Mouse (Mus musculus): ENCODE data around the gene Neurog3. TPM values are rescaled to one million over a fixed set of nuclear protein-coding genes. Genes with fewer than 3 reads are reported as not detected.

Gene Neurog3
- polyA plus RNA-seq, 1 experiment from 2014 or later, result not detected

DNA sequence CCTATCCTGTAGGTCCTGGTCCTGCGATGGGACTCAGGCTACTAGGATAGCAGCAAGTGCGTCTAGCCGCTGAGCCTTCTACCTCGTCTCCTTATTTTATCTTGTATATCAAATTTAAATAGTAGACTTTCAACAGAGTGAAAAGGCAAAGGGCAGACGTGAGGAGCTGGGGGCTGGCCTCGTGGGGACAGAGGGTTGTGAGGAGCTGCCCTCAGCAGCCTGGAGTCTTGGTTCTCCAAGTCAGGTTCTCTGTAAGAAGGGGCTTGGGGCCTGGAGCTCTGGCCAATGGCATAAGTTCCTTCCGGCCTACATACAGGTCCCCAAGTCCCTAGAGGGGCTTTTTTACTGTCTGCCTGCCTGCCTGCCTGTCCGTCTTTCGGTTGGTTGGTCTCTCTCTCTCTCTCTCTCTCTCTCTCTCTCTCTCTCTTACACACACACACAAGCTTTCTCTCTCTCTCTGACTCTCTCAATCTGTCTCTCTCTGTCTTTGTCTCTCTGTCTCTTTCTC lies 41.1 kb downstream of the Neurog3 start:
- TF ChIP-seq CTCF (IDR thresholded peaks at IDR 0.05; ENCODE audit: low read depth), result no peak
- ATAC-seq (ENCODE audit: insufficient read depth) (no peak), DNase-seq (no peak)

DNA sequence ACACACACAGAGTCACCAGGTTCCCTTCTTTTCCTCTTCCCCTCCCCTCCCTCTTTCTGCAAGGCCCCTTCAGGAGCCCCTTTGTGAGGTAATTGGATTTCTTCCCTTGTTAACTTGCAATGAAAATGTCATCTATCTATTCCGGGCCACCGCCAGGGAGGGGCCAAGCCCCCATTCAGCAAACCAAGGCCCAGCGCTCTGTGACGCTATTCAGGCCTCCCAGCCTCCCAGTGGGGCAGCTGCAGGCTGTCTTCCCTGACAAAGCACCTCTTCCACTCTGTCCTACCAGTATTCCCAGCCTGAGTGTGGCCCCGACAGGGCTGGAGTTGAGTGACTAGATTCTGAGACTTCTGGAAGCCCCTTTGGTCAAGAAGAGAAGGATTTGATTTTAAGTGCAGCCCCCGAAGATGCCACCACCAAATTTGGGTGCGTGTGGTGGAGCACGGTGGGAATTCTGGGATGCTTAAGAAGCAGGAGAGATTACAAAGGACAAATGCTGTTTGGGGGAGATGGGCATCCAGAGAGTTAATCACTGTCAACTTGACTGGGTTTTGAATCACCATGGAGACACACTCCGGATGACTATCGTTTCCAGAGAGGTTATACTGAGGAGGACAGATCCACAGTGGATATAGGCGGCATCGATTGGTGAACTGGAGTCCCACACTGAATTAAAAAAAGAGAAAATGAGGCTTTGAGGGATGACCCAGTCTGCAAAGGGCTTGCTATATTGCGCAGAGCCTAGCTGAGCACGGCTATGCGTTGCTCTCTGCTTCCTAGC lies 41.8 kb downstream of the Neurog3 start:
- DNase-seq (no peak), ATAC-seq (ENCODE audit: insufficient read depth) (no peak)
- 51% methylated on average over 15 of the region's 15 CpGs for WGBS

More for the DNA sequence above, 41.1 kb downstream of the Neurog3 start:
- H3K4me1 ChIP-seq (ENCODE audit: insufficient read depth), result no peaks in the 10 kb centered on the region
- H3K9me3 ChIP-seq (ENCODE audit: low read depth, low read length), result no peaks in the 10 kb centered on the region
- H3K4me3 ChIP-seq (ENCODE audit: low read depth, low read length), result no peak overlapping the region
- H3K4me2 ChIP-seq, result no peak overlapping the region
- H3K27ac ChIP-seq (ENCODE audit: low read depth), result no peak overlapping the region
- no peaks in the 10 kb centered on the region for H3K36me3 ChIP-seq (ENCODE audit: insufficient read depth)
- 36% methylated on average over 9 of the region's 9 CpGs for WGBS
- no peak overlapping the region for H3K9ac ChIP-seq
- no peaks in the 10 kb centered on the region for H3K27me3 ChIP-seq (ENCODE audit: insufficient read depth, low read length)

DNA sequence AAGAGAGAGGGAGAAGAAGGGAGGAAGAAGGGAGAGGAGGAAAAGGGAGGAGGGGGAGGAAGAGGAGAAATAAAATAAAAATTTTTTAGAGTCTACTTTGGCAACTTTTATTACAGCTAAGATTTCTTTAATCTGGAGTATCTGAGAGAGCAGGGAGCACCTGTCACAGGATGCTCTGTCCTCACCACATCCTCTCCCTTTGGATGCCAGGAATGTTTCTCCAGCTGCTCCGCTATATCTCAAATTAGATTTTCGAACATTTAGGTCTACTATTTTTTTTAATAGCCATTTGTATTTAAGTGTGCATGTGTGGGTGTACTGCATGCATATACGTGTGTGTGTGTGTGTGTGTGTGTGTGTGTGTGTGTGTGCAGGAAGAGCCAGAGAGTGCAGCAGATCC lies 47.1 kb downstream of the Neurog3 start:
- Histone ChIP-seq H3K9ac (no peak overlapping the region), H3K27me3 (ENCODE audit: insufficient read depth, low read length) (no peaks in the 10 kb centered on the region), H3K4me3 (ENCODE audit: low read depth, low read length) (no peak overlapping the region), H3K4me1 (ENCODE audit: insufficient read depth) (no peaks in the 10 kb centered on the region), H3K4me2 (no peak overlapping the region), H3K9me3 (ENCODE audit: low read depth, low read length) (no peaks in the 10 kb centered on the region), H3K27ac (ENCODE audit: low read depth) (no peak overlapping the region), H3K36me3 (ENCODE audit: insufficient read depth) (no peaks in the 10 kb centered on the region)
- no peak for DNase-seq
- TF ChIP-seq CTCF (IDR thresholded peaks at IDR 0.05; ENCODE audit: low read depth), result no peak
- 81% methylated on average over 3 of the region's 3 CpGs for WGBS
- no peak for ATAC-seq (ENCODE audit: insufficient read depth)

More for the DNA sequence above, 41.8 kb downstream of the Neurog3 start:
- Histone ChIP-seq H3K27me3 (ENCODE audit: insufficient read depth, low read length) (no peaks in the 10 kb centered on the region), H3K4me2 (no peak overlapping the region), H3K9me3 (ENCODE audit: low read depth, low read length) (no peaks in the 10 kb centered on the region), H3K36me3 (ENCODE audit: insufficient read depth) (no peaks in the 10 kb centered on the region), H3K9ac (no peak overlapping the region), H3K4me3 (ENCODE audit: low read depth, low read length) (no peak overlapping the region), H3K4me1 (ENCODE audit: insufficient read depth) (no peaks in the 10 kb centered on the region), H3K27ac (ENCODE audit: low read depth) (no peak overlapping the region)
- no peak for TF ChIP-seq CTCF (IDR thresholded peaks at IDR 0.05; ENCODE audit: low read depth)

DNA sequence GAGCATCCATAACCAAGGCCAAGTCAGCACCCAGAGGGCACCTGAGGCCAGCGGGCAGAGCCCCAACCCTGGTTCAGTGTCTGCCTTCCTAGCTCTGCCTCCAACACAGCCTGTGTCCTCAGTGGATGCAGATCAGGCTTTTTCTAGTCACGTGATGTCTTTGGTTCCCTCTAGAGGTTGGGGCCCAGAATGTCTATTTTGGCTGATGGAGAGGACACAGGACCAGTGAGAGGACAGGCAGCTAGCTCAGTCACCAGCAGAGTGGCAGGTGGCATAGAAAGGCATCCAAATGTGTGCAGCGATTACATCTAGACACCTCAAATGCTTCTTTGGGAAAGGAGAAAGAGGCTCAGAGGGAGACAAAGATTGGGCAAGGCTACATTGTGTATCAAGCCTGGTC lies 48.8 kb downstream of the Neurog3 start:
- Histone ChIP-seq H3K27ac (ENCODE audit: low read depth) (no peak overlapping the region), H3K4me3 (ENCODE audit: low read depth, low read length) (no peak overlapping the region), H3K36me3 (ENCODE audit: insufficient read depth) (no peaks in the 10 kb centered on the region), H3K4me1 (ENCODE audit: insufficient read depth) (no peaks in the 10 kb centered on the region), H3K4me2 (no peak overlapping the region), H3K9ac (no peak overlapping the region), H3K9me3 (ENCODE audit: low read depth, low read length) (no peaks in the 10 kb centered on the region), H3K27me3 (ENCODE audit: insufficient read depth, low read length) (no peaks in the 10 kb centered on the region)
- no peak for DNase-seq
- no peak; the same call in 1 of the 2 replicates for TF ChIP-seq CTCF (IDR thresholded peaks at IDR 0.05; ENCODE audit: low read depth)
- ATAC-seq (ENCODE audit: insufficient read depth), result 0 out of 2 replicates have a peak, but pooled peaks have one; percentile 30
- 54% methylated on average over 3 of the region's 3 CpGs for WGBS

DNA sequence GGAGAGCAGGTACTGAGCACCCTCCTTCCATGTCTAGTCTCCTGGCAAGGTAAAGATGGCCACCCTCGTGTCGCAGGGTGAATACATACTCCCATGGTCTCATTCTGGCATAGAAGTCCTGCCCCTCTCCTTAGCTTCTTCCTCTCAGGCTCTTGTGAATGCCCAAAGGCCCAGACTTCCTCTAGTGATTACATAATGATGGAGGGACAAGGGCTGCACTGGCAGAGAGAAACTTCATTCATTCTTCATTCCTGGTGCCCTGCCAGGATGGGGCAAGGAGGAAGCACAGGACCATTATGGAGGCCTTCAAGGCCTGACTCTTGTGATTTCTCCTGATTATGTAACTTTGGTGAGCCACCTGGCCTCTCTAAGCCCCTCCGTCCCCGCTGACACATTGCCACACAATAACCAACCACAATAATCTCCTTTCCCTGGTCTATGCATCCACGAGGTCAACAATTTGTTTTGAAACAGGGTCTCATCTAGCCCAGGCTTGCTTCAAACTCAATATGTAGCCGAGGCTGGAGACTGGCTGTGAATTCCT lies 49.7 kb downstream of the Neurog3 start:
- WGBS, result 65% methylated on average over 6 of the region's 6 CpGs
- no peaks in the 10 kb centered on the region for H3K36me3 ChIP-seq (ENCODE audit: insufficient read depth)
- no peak for TF ChIP-seq CTCF (IDR thresholded peaks at IDR 0.05; ENCODE audit: low read depth)
- DNase-seq, result no peak
- no peak overlapping the region for H3K27ac ChIP-seq (ENCODE audit: low read depth)
- ATAC-seq (ENCODE audit: insufficient read depth), result 0 out of 2 replicates have a peak, but pooled peaks have one; percentile 10
- no peak overlapping the region for H3K9ac ChIP-seq
- no peaks in the 10 kb centered on the region for H3K27me3 ChIP-seq (ENCODE audit: insufficient read depth, low read length)
- no peaks in the 10 kb centered on the region for H3K9me3 ChIP-seq (ENCODE audit: low read depth, low read length)
- H3K4me2 ChIP-seq, result no peak overlapping the region
- H3K4me1 ChIP-seq (ENCODE audit: insufficient read depth), result no peaks in the 10 kb centered on the region
- H3K4me3 ChIP-seq (ENCODE audit: low read depth, low read length), result no peak overlapping the region

DNA sequence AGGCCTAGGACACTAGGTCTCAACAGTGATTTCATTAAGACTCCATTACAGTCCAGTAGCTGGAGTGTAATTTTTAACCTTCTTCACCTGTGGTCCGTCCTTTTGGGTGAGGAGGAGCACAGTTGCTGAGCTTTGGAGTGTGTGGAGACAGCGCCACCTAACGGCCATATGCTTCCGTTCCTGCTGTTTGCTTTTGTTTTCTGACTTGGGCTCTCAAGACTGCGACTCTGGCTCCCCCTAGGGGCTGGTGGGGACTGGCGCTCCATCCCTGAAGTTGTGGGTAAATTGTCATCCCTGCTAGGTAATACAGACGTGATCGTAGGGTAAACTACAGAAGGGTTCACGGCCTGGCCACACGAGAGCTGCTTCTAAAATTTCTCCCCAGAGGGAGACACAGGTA lies 50.2 kb downstream of the Neurog3 start:
- peak; percentile 98 for DNase-seq
- H3K9ac ChIP-seq, result no peak overlapping the region
- H3K9me3 ChIP-seq (ENCODE audit: low read depth, low read length), result no peaks in the 10 kb centered on the region
- H3K4me2 ChIP-seq, result no peak overlapping the region
- H3K36me3 ChIP-seq (ENCODE audit: insufficient read depth), result no peaks in the 10 kb centered on the region
- ATAC-seq (ENCODE audit: insufficient read depth), result peak; percentile 55; the same call in 1 of the 2 replicates
- peak; percentile 100 for TF ChIP-seq CTCF (IDR thresholded peaks at IDR 0.05; ENCODE audit: low read depth)
- WGBS, result 3% methylated on average over 10 of the region's 10 CpGs
- H3K27ac ChIP-seq (ENCODE audit: low read depth), result no peak overlapping the region
- no peak overlapping the region for H3K4me3 ChIP-seq (ENCODE audit: low read depth, low read length)
- H3K27me3 ChIP-seq (ENCODE audit: insufficient read depth, low read length), result no peaks in the 10 kb centered on the region
- H3K4me1 ChIP-seq (ENCODE audit: insufficient read depth), result no peaks in the 10 kb centered on the region

Other genes with a start within 250 kb of the Neurog3 start
- gene Col13a1, start 154.0 kb upstream of the Neurog3 start, polyA plus RNA-seq (2014; fragmentation: Nextera tagmentation; extraction: Ambion mirVana), result 25.7 and 26.8 TPM in 2 replicates
- gene Fam241b, start 10.8 kb downstream of the Neurog3 start, polyA plus RNA-seq (2014; fragmentation: Nextera tagmentation; extraction: Ambion mirVana), result 2.4 and 2.6 TPM in 2 replicates
- 32.5 and 36.3 TPM in 2 replicates for gene Tspan15, start 98.2 kb downstream of the Neurog3 start, polyA plus RNA-seq (2014; fragmentation: Nextera tagmentation; extraction: Ambion mirVana)
- 0.46 and 0.85 TPM in 2 replicates for gene Tacr2, start 119.3 kb downstream of the Neurog3 start, polyA plus RNA-seq (2014; fragmentation: Nextera tagmentation; extraction: Ambion mirVana)
- 20.9 and 22.4 TPM in 2 replicates for gene Hk1, start 246.8 kb downstream of the Neurog3 start, polyA plus RNA-seq (2014; fragmentation: Nextera tagmentation; extraction: Ambion mirVana)

Measured in lung, embryonic 14.5 days (tissue).